Mouse (Mus musculus): ENCODE data around the gene Rftn2.
"Not testable (repeated sequence)": the region's sequence is repeated elsewhere in the genome, so short reads cannot be mapped to it uniquely, and the experiment has no call there.

Rftn2 gene

GRCm38 (mm10) chr1:55168591-55168990 lies 58.0 kb downstream of the Rftn2 start:
- no peak for DNase-seq

- no peak for DNase-seq
Measured at GRCm38 (mm10) chr1:55167560-55167959, 59.0 kb downstream of the Rftn2 start.

GRCm38 (mm10) chr1:55164005-55164404 lies 62.6 kb downstream of the Rftn2 start:
- DNase-seq: peak; percentile 9

- DNase-seq: no peak
Measured at GRCm38 (mm10) chr1:55162781-55163180, 63.8 kb downstream of the Rftn2 start.

- DNase-seq: peak; percentile 26
Measured at GRCm38 (mm10) chr1:55161895-55162294, 64.7 kb downstream of the Rftn2 start.

GRCm38 (mm10) chr1:55160831-55161638 lies 65.5 kb downstream of the Rftn2 start:
- no peak for DNase-seq

- DNase-seq: no peak
Measured at GRCm38 (mm10) chr1:55160218-55160617, 66.4 kb downstream of the Rftn2 start.

- DNase-seq: no peak
Measured at GRCm38 (mm10) chr1:55158821-55159220, 67.8 kb downstream of the Rftn2 start.

GRCm38 (mm10) chr1:55158211-55158610 lies 68.4 kb downstream of the Rftn2 start:
- no peak for DNase-seq

- no peak for DNase-seq
Measured at GRCm38 (mm10) chr1:55157329-55157728, 69.3 kb downstream of the Rftn2 start.

- DNase-seq: no peak
Measured at GRCm38 (mm10) chr1:55145556-55145955, 81.0 kb downstream of the Rftn2 start.

GRCm38 (mm10) chr1:55144338-55144737 lies 82.2 kb downstream of the Rftn2 start:
- DNase-seq: no peak

- DNase-seq: no peak
Measured at GRCm38 (mm10) chr1:55135846-55136245, 90.7 kb downstream of the Rftn2 start.

- DNase-seq: no peak
Measured at GRCm38 (mm10) chr1:55134301-55134700, 92.3 kb downstream of the Rftn2 start.

GRCm38 (mm10) chr1:55133173-55133572 lies 93.4 kb downstream of the Rftn2 start:
- DNase-seq: no peak

- DNase-seq: no peak
Measured at GRCm38 (mm10) chr1:55132308-55132707, 94.3 kb downstream of the Rftn2 start.

GRCm38 (mm10) chr1:55131424-55132014 lies 95.1 kb downstream of the Rftn2 start:
- peak; percentile 47 for DNase-seq

GRCm38 (mm10) chr1:55130943-55131401 lies 95.6 kb downstream of the Rftn2 start, which contains the start of gene Mob4:
Gene Mob4 (plus strand): TSS chr1:55131231.
- peak; percentile 95 for DNase-seq

GRCm38 (mm10) chr1:55130190-55130916 lies 96.2 kb downstream of the Rftn2 start:
- DNase-seq: no peak

GRCm38 (mm10) chr1:55129716-55130115 lies 96.9 kb downstream of the Rftn2 start:
- no peak for DNase-seq

- not testable (repeated sequence) for DNase-seq
Measured at GRCm38 (mm10) chr1:55124136-55124535, 102.4 kb downstream of the Rftn2 start.

GRCm38 (mm10) chr1:55123561-55123960 lies 103.0 kb downstream of the Rftn2 start:
- DNase-seq: no peak

GRCm38 (mm10) chr1:55123046-55123445 lies 103.5 kb downstream of the Rftn2 start:
- no peak for DNase-seq

Data from lung, postnatal 14 days (tissue).